In genomic region chr11:70845457-70845978, GRCm38 (mm10) we compare ENCODE assay signal across 8 mouse cellular contexts. TPM values are rescaled to one million over a fixed set of nuclear protein-coding genes. Genes with fewer than 3 reads are reported as not detected.
DNase-seq lines count a peak whose midpoint lies in the region; ATAC-seq and TF ChIP-seq lines count a peak whose summit lies in the region.

No protein-coding gene starts in this region.

- no peaks in the 10 kb centered on the region for H3K9me3 ChIP-seq in forebrain, embryonic 10.5 days
- no peaks in the 10 kb centered on the region for H3K9me3 ChIP-seq in liver, embryonic 12.5 days (replicated peaks)

- DNase-seq in heart, adult 2 months, result no peak
- DNase-seq in heart, postnatal 25 days (ENCODE audit: low spot score), result no peak
- DNase-seq in A20 (ENCODE audit: low read depth, low spot score), result peak; percentile 42
- DNase-seq in forebrain, embryonic 10.5 days (ENCODE audit: extremely low spot score, low spot score), result no peak
- DNase-seq in adrenal gland, postnatal 10 days, result no peak
- no peak for DNase-seq in left cerebral cortex, postnatal 10 days (ENCODE audit: extremely low spot score in 1 of 2, low spot score in 2 of 2)
- DNase-seq in retina, embryonic 14.5 days (ENCODE audit: low spot score), result no peak

- TF ChIP-seq POLR2A in heart, adult 2 months (IDR thresholded peaks at IDR 0.05; ENCODE audit: insufficient read depth, low read depth, low read length), result no peak

- peaks cover 9% of the 10 kb centered on the region for H3K4me1 ChIP-seq in heart, adult 2 months (ENCODE audit: control insufficient read depth, insufficient read depth, low read length)
- peaks cover 29% of the 10 kb centered on the region for H3K4me1 ChIP-seq in forebrain, embryonic 10.5 days
- peaks cover 38% of the 10 kb centered on the region for H3K4me1 ChIP-seq in liver, embryonic 12.5 days

- no peak for TF ChIP-seq EP300 in heart, adult 2 months (IDR thresholded peaks at IDR 0.05; ENCODE audit: insufficient read depth, low read depth, low read length)

- peaks cover 7% of the 10 kb centered on the region for H3K36me3 ChIP-seq in heart, adult 2 months (ENCODE audit: control insufficient read depth, insufficient read depth, low read length)
- no peaks in the 10 kb centered on the region for H3K36me3 ChIP-seq in forebrain, embryonic 10.5 days (replicated peaks)
- H3K36me3 ChIP-seq in liver, embryonic 12.5 days, result no peaks in the 10 kb centered on the region

- TF ChIP-seq CTCF in heart, adult 2 months (IDR thresholded peaks at IDR 0.05), result no peak

- H3K27ac ChIP-seq in heart, adult 2 months, result peak overlapping the region; percentile 91
- H3K27ac ChIP-seq in forebrain, embryonic 10.5 days, result peak overlapping the region; percentile 90
- H3K27ac ChIP-seq in liver, embryonic 12.5 days, result peak overlapping the region; percentile 82

- 6% methylated on average over 19 of the region's 19 CpGs for WGBS in heart, adult 2 months
- WGBS in forebrain, embryonic 10.5 days, result 8% methylated on average over 19 of the region's 19 CpGs
- 3% methylated on average over 19 of the region's 19 CpGs for WGBS in liver, embryonic 12.5 days (ENCODE audit: insufficient replicate concordance)

- intact Hi-C loops in heart, adult 2 months (cut with DNase I), result no loop called here
- intact Hi-C loops in heart, postnatal 25 days (cut with DNase I), result loop anchor here (5.0 kb wide), 1 partner anchor 37 kb away; no protein-coding TSS in a partner anchor
- intact Hi-C loops in left cerebral cortex, postnatal 10 days (cut with DNase I), result no loop called here

- peak overlapping the region; percentile 91 for H3K4me2 ChIP-seq in liver, embryonic 12.5 days

- H3K4me3 ChIP-seq in heart, adult 2 months, result peak overlapping the region; percentile 91
- peak overlapping the region; percentile 64 for H3K4me3 ChIP-seq in forebrain, embryonic 10.5 days
- peak overlapping the region; percentile 96 for H3K4me3 ChIP-seq in liver, embryonic 12.5 days

- peaks cover 2% of the 10 kb centered on the region for H3K79me2 ChIP-seq in heart, adult 2 months (replicated peaks; ENCODE audit: control insufficient read depth, insufficient read depth, low read length)

- H3K27me3 ChIP-seq in heart, adult 2 months (ENCODE audit: control insufficient read depth, insufficient read depth, low read length), result no peaks in the 10 kb centered on the region
- peaks cover 7% of the 10 kb centered on the region; the same call in 1 of the 2 replicates for H3K27me3 ChIP-seq in forebrain, embryonic 10.5 days (ENCODE audit: poor library complexity, severe bottlenecking)
- H3K27me3 ChIP-seq in liver, embryonic 12.5 days (replicated peaks), result 0 out of 2 replicates have a peak, but pooled peaks cover 4% of the 10 kb centered on the region

- H3K9ac ChIP-seq in heart, adult 2 months (ENCODE audit: low read depth, low read length), result peak overlapping the region; percentile 96
- peak overlapping the region; percentile 97 for H3K9ac ChIP-seq in liver, embryonic 12.5 days

- ATAC-seq in liver, embryonic 12.5 days, result 0 out of 2 replicates have a peak, but pooled peaks have one; percentile 38

RNA-seq across cellular contexts. Expression of gene Rabep1, which starts 0.9 kb away (rescaled TPM):
- total RNA-seq in heart, adult 2 months (2021), result 10 to 100 TPM; 36.0 to 37.2 TPM
- 3.7 and 7.7 TPM in 2 replicates for polyA plus RNA-seq in heart, adult 2 months (2012; rRNA removed)
- 10 to 100 TPM; 35.8 to 36.8 TPM for total RNA-seq in heart, postnatal 25 days (2021)
- 33.2 and 37.9 TPM in 2 replicates for polyA plus RNA-seq in forebrain, embryonic 10.5 days (2016; fragmentation: Nextera tagmentation; extraction: Ambion mirVana)
- 21.1 and 23.0 TPM in 2 replicates for polyA plus RNA-seq in liver, embryonic 12.5 days (2016; fragmentation: Nextera tagmentation; extraction: Ambion mirVana)
- total RNA-seq in adrenal gland, postnatal 10 days (2021), result 10 to 100 TPM; 73.1 to 75.0 TPM
- total RNA-seq in left cerebral cortex, postnatal 10 days (2021), result 100 to 1,000 TPM; 113 to 115 TPM

RNA-seq across cellular contexts. Expression of gene Scimp, which starts 33.1 kb away (rescaled TPM):
- under 1 TPM; 0.27 to 0.70 TPM for total RNA-seq in heart, adult 2 months (2021)
- 0.84 and 1.00 TPM in 2 replicates for polyA plus RNA-seq in heart, adult 2 months (2012; rRNA removed)
- total RNA-seq in heart, postnatal 25 days (2021), result under 1 TPM; 0.55 to 0.64 TPM
- not detected in 2 replicates for polyA plus RNA-seq in forebrain, embryonic 10.5 days (2016; fragmentation: Nextera tagmentation; extraction: Ambion mirVana)
- 0.26 and 0.41 TPM in 2 replicates for polyA plus RNA-seq in liver, embryonic 12.5 days (2016; fragmentation: Nextera tagmentation; extraction: Ambion mirVana)
- total RNA-seq in adrenal gland, postnatal 10 days (2021), result under 1 TPM; 0.27 to 0.57 TPM
- total RNA-seq in left cerebral cortex, postnatal 10 days (2021), result not detected
